Mouse (Mus musculus): ENCODE results near the gene Foxred1.

GRCm38 (mm10) chr9:35257365-35257764, 46.5 kb upstream of the Foxred1 start:
- TF ChIP-seq POLR2A (IDR thresholded peaks at IDR 0.05; ENCODE audit: low read depth, low read length) (no peak), CTCF (IDR thresholded peaks at IDR 0.05; ENCODE audit: extremely low read depth, insufficient read depth, insufficient read length, insufficient replicate concordance) (no peak)

Data from spleen, adult 2 months (tissue).